Mouse (Mus musculus) large intestine, adult 2 months (tissue): Measurements from ENCODE around the gene Bend4. TPM values are rescaled to one million over a fixed set of nuclear protein-coding genes. Genes with fewer than 3 reads are reported as not detected.

ENCODE experiments used
- DNase-seq: peaks from one replicate; pipeline ENCODE4 v3.0.0-alpha.2; 2012; ENCODE audit warnings: low read depth, low spot score
- WGBS: fragments of 180-500 bp; shearing (Covaris S2); methylation state at CpG from one replicate; pipeline ENCODE4 v1.1.7; 2018; 5-methylcytosine and 5-hydroxymethylcytosine counted together
- polyA plus RNA-seq: library from polyadenylated mRNA; depleted of rRNA; stranded (reverse); fragments of >200 nt; gene quantifications from 2 replicates; pipeline ENCODE4 v1.2.3, GENCODE M21; 2012; rRNA removed

Bend4 gene
- polyA plus RNA-seq: 0.21 and 0.34 TPM in 2 replicates

DNA sequence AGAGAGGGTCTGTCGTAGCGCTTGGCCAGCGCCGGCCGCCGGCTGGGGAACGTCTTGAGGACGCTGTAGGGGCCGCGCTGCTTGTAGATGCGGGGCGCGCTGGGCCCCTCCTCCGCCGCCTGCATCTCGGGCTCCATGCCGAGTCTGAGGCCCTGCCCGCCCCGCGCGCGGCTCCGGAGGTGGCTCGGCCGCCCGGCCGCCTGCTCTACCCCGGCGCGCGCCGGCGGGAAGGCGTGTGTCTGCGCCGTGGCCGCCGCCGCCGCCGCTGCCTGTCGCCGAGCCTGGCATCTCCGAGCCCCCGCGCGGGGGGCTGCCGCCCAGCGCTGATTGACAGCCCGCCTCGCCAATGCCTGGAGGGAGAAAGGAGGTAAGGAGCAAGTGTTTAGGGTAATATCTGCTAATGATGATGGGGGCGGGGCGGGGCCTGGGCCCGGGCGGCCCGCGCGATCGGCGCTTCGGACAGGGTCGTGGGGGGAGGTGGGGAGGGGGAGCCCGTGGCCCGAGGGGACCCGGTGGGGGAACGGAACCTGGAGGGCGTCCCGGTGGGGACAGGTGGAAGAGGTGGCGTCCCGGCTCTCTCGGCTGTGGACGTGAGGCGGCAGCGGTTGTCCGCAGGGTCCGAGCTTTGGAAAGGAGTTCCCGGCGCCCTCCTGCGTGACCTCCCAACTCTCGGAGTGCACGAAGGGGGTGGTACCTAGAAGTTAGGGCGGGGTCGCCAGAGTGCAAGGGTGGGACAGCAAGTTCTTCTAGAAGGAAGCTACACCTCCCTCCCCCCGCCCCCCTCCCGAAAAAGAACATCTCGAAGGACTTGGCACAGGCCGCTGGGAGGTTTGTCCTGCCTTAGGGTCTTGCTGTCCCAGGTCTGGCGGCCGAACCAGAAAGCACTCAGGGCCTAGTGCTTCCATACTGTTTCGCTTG lies at the start of gene Bend4:
TSS of gene Bend4 (minus strand) at position 868 of the 918 bp plus-strand sequence.
- no peak for DNase-seq
- 3% methylated on average over 89 of the region's 90 CpGs for WGBS

DNA sequence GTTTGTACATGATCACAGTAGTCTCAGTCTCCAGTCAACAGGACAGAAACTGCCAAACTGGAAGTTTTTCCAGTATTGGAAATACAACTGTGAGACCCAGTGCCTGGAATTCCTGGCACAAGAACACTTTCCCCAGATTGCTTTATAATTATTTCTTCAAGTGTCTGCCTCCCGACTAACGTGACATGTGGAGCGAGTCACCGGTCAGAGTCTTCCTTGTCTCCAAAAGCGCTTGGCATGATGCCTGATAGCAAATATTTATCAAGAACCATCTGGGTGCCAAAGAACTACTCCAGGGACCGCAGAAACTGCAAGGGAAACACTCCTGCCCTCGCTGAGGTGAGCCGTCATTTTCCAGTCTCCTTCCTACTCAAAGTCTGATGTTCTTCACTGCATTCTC lies 45.6 kb upstream of the Bend4 start:
- WGBS: 11% methylated on average over 8 of the region's 8 CpGs
- peak; percentile 4 for DNase-seq

DNA sequence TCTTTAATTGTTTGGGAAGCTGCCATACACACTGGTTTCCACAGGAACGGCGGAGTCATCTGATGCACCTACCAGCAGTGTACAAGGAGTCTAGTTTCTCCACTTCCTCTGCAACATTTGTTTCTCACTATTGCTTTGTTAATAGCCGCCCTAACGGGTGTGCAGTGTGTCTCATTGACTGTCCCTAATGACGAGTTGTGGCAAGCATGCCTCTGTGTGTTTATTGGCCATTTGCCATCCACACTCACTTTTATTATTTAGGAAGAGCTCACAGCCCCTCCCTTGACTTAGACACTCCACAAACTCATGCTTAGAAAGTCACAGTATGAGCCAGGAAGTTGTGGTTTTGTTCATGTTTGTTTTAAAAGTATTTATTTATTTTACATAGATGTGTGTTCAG lies 45.0 kb upstream of the Bend4 start:
- no peak for DNase-seq
- 22% methylated on average over 5 of the region's 5 CpGs for WGBS

DNA sequence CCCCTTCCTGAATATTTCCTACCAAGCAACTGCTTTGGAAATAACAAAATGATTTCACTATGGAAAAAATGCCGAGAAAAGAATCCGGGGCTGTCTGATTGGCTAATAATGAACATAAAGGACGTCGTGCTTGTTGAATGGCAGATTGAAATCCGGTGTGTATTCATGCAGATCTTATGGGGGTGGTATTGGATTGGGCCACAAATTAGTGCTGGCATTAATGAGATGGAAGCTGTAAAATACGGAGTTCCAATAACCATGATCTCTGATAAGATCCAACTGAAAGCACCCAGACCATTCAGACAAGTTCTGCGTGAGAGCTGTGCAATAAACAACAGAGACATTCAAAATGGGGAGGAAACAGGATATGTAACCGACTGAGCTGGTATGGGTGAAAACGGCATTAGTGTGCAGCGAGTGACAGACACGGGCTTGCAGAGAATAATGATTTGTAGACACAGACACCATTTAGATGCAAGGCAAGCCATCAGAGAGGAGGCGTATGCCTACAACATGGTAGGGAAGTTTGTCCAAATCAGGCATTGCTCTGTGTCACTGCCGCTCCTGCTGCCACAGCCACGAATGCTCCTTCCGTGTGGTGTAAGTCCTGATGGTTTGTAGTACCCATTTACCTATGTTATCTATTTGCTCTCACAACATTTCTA lies 38.9 kb upstream of the Bend4 start:
- DNase-seq: no peak
- WGBS: 77% methylated on average over 15 of the region's 15 CpGs

DNA sequence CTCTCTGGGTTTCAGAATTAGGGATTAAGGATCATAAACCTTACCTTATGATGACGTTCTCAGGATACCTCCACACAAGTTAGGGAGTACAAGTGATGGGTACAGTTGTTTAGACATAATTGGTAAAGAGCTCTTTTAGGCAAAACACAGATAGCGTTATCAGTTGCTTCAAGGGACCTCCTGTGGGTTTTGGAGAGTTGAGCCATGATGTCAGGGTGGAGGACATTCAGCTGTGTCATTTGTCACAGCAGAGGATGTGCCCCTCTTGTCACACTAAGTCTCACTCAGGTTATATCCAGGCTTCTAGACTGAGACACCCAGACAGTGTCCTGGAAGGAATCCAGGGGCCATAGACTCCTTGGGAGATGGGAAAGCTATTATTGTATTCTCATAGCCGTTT lies 36.8 kb upstream of the Bend4 start:
- WGBS: 63% methylated on average over 3 of the region's 3 CpGs

DNA sequence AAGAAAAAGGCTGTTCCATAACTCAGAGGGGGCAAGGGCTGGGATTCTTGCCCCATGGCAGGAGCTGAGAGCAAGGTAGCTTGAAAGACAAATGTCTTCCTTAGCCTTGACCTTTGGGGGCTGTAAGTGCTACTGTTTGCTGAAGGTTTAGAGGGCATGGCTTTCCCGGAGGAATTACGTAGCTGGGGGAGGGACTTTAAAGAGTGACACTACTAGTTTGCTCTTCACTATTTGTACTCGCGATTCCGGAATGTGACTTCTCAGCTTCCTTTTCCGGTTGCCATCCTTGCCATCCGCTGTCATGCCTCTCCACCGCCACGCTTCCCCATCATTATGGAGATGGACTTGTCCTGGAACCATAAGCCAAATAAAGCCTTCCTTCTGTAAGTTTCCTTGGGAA lies 35.5 kb upstream of the Bend4 start:
- DNase-seq: no peak
- WGBS: 82% methylated on average over 9 of the region's 9 CpGs

More for the DNA sequence above, 36.8 kb upstream of the Bend4 start:
- DNase-seq: no peak

DNA sequence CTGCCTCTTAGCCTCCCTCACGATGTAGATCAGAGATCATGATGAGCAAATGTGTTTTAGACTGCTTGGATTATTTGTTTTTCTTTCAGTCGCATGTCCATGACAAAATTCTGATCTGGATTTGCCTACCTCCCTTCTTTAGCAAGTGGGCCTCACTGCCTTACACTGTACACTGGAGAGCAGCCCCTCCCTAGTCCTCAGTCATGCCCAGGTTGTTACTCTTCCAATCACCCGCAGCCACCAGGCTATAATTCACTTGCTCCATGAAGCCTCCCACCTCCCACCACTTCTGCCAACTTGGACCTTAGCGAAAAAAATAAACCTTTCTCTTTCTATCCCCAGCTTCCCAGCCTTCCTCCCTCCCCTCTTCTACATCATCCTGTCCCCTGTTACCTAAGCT lies 34.2 kb upstream of the Bend4 start:
- 62% methylated on average over 4 of the region's 4 CpGs for WGBS
- DNase-seq: no peak

DNA sequence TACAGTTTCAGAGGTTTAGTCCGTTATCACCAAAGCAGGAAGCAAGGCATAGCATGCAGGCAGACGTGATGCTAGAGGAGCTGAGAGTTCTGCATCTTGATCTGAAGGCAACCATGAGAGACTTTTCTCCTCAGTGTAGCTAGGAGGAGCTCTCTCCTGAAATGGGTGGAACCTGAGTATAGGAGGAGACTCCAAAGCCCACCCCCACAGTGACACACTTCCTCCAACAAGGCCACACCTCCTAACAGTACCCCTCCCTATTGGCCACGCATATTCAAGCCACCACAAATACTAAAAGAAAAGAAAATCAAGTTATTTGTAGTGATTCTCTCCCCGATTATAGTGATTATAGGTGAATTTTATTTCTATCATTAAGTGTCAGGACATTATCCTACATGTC lies 28.7 kb upstream of the Bend4 start:
- WGBS: 82% methylated on average over 4 of the region's 4 CpGs

DNA sequence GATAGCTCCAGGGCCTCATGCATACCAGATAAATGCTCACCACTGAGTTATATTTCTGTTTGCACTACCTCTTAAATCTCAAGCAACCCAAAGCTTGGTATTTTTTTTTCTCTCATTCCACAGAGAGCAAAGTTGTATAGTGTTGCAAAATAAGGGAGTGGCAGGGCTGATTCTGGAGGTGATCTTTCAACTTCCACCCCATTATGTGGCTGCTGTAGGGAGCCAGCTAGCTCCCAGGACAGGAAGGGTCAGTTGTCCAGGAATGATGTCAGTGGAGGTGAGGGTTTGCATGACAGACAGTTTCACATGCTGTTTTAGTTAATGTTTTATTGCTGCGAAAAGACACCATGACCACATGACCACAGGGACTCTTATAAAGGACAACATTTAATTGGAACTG lies 26.2 kb upstream of the Bend4 start:
- DNase-seq: no peak
- WGBS: 76% methylated on average over 1 of the region's 1 CpGs

More for the DNA sequence above, 28.7 kb upstream of the Bend4 start:
- no peak for DNase-seq

DNA sequence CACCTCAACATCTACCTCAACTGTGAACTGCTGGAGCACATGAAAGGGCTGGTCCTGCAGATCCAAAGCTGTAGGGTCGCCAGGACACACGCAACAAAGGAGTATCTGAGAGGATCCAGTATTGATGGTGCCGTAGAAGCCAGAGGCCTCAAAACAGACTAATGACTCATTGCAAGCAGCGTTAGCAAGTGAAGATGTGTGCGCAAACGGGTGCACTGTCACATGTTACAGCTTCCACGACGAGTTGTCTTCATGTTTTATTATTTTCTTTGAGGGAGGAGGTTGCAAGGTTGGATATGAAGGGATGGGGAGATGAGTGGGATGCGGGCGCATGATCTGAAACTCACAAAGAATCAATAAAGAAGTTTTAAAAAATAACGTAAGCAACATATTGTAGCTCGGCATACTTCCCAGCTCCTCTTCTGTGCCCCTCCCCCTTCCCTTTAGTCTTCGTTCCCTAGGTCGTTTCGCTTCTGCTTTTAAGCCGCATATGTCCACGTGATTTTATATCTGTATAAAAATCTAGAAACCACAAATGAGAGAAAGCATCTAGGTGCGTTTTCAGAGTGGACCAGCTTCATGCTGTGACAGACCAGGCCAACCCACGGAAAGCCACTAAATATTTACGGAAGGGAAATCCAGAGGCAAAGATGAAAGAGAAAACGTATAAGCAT lies 22.0 kb upstream of the Bend4 start:
- DNase-seq: no peak
- WGBS: 69% methylated on average over 21 of the region's 21 CpGs

DNA sequence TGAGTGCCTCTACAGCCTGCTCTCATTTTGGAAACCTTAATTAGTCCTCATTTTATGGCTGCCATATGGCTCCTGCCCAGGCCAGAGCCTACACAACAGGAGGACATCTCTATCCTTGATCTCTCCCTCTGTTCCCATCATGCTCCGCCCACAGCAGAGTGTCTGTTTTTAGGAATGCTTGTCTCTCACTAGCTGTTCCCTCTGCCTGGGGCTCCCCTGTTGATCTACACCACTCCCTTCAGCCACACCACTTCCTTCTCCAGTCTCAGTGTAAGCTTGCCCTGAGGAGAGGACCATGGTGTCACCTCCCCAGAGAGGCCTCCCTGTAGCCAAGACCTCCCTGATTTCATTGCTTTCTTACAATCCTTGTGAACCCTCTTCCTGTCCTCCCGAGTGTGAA lies 18.4 kb upstream of the Bend4 start:
- WGBS: 48% methylated on average over 2 of the region's 2 CpGs

DNA sequence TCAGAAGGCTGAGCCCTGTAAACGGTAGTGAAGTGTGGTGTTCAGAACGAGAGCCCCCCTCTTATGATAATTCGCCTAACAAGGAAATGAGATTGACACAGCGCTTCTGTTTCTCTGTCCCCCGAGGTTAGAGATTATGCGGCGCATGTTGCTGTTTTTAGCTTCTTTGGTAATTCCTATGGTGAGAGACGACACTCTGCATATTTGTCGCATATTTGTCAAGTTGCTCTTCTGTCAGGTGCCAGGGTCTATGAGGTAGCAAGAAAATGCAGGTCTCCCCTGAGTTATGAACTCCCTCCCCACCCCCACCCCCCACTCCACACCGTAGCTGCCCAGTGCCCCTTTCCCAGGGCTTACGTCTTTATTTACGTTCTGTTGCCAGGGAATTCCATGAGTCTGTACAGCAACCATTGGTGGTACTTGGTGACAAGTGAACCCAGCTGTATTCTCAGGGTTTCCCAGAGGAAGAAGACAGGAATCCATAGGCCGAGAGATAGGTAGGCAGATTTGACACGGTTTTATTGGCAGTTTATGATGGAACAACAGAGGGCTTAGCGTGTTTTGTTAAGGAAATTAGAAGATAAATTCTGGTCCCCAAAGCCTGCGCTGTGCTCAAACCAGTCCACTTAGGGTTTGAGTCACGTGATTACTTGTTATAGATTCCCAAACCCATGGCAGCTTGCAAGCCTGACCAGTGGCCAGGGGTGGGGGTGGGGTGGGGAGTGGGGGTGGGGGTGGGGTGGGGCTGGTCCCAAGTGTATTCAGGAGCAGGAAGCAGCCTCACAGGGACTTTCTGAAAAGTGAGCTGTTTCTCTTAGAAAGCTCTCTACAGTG lies 16.3 kb upstream of the Bend4 start:
- 36% methylated on average over 17 of the region's 17 CpGs for WGBS
- DNase-seq: no peak

More for the DNA sequence above, 18.4 kb upstream of the Bend4 start:
- no peak for DNase-seq

DNA sequence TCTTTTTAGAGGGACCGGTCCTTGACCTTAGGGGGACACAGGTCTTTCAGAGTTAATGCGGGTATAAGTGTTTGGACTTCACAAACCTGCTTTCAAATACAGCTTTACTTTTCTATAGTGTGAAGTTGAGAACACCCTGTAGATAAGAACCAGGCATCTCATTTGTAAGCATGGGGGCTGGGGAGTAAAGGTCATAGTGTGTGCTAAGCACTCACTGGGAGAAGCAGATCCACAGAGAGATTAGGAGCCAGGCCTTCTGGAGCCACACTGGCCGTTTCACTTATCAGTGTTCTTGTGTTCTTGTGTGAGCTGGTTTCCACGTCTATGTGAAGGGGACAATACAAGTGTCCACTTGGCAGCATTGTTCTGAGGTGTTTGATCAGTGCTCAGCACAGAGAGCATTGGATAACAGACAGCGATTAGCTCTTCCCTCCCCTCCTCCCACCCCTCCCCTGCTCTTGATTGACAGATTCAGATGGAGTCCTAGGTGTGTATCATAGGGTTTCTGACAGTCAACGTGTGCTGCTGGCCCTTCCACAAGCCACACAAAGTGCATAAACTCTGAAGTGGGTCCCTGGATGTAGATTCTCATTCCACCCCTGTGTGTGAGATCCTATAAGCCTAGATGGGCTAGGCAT lies 14.8 kb upstream of the Bend4 start:
- no peak for DNase-seq
- WGBS: 51% methylated on average over 6 of the region's 6 CpGs

DNA sequence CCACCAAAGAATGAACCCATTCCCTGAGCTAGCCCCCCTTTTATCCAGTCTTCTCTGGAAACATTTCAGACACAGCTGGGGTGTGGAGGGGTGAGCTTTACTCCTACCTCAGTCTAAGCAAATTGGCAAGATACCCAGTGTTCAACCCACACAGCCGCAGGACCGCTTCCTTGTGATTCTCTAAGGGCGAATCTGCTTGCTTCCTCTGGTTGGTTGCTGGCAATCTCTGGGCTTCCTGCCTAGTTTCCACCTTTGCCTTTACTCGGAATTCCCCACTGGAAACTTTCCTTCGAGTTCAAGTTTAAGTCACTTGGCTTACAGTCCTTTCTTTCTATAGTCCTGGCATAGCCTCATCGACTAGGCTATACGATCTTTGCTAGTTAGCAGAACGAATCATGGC lies 12.5 kb upstream of the Bend4 start:
- DNase-seq: no peak
- 81% methylated on average over 8 of the region's 8 CpGs for WGBS

DNA sequence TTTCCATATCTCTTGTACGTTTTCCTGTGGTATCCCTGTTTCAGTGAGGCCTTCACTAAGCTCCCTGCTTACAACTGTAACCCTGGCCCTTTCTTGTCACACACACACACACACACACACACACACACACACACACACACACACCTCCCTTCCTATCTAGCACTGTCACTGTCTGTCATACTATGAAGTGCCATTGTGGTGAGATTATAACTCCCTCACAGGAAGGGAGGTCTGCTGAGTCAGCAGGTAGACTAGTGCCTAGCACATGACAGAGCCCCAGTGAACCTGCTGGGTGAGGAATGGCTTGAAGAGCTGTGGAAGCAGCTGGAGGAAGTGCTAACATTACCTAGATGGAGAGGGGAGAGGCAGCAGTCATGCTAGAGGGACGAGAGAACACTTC lies 9.3 kb upstream of the Bend4 start:
- DNase-seq: no peak
- 30% methylated on average over 2 of the region's 2 CpGs for WGBS

DNA sequence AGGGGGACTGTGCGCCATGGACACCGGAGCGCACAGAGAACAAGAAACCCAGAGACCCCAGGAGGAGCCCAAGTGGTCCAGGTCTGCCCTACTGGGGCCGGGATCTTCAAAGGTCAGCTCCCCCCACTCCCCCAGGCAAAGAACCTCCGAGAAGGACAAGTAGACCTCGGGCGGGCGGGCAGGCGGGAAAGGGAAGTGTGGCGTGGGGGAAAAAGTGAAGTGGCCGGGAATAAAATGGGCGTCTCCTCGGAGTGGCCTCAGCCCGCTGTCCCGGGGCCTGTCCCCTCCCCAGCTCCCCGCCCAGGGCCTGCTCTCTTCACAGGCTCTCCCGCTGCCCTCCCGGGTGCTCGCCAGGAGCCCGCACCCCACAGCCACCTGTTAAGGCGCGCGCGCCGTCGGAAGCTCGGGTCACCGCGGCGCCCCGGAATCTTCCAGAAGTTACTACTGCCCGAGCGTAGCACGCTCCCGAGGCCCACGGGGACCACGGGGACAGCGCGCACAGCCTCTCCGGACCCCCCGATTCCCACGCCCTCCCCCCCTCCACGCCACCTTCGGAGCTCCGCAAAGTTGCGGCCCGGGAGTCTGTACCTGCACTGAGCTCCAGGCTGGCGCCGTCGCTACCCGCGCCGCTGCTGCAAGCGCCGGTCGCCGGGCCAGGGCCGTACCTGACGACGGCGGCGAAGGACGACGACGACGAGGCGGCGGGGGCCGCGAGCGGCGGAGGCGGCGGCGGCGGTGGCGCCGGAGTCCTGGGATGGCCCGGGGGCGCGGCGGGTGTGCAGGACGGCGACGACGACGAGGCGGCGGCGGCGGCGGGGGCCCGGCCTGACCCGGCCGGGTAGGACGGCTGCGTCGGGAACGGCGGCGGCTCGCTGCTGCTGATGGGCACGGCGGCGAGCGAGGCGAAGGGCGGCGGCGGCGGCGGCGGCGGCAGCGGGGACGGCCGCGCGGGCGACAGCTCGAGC lies 1.4 kb downstream of the Bend4 start:
- no peak for DNase-seq
- WGBS: 5% methylated on average over 92 of the region's 121 CpGs

DNA sequence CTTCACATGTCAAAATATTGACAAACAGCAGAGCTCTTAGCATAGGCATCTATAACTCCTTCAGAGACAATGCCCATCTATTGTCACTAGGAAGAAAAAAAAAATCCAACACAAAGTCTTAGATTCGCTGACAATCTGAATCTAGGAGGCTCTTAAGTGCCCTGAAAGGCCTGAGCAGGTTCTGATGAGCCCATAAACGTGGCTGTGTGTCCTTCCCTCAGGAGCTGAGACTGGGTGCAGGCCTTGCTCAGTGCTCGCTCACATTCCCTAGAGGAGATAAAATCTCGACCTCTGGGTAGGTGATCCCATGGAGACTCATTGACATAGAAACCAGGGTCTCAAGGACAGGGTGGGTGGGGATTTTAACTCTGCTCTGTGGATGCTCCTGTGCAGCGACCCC lies 2.1 kb downstream of the Bend4 start:
- WGBS: 29% methylated on average over 5 of the region's 5 CpGs
- DNase-seq: no peak

DNA sequence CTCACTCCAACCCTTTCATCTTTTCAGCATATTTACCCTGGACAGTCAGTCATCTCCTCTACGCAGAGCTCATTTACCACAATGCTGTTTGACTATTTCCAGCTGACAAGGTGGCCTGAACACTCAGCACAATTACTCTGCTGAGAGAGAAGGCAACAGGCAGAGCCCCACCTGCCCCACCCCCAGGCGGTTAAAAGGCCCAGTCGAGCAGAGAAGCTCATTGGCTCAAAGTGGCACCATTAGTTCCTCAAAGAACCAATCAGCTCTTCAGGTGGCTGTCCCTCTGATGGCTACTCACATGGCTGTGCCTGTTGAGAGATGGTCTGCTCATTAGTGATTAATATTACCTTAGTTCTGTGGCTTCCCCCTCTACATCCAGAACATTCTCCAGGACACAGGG lies 3.5 kb downstream of the Bend4 start:
- no peak for DNase-seq
- 52% methylated on average over 3 of the region's 3 CpGs for WGBS
